Mouse (Mus musculus): ENCODE measurements around the gene Rab13. TPM values are rescaled to one million over a fixed set of nuclear protein-coding genes. Genes with fewer than 3 reads are reported as not detected.

Rab13 gene
- polyA plus RNA-seq, 1 experiment: 2.0 TPM

GRCm38 (mm10) chr3:90268971-90269370 is 55.5 kb downstream of the Rab13 start:
- WGBS: 91% methylated on average over 16 of the region's 16 CpGs
- Histone ChIP-seq H3K36me3 (ENCODE audit: control insufficient read depth, insufficient read depth, low read length) (peaks cover 6% of the 10 kb centered on the region; the same call in 1 of the 2 replicates), H3K27me3 (ENCODE audit: control insufficient read depth, insufficient read depth, low read length) (no peaks in the 10 kb centered on the region), H3K4me3 (ENCODE audit: low read depth, low read length) (no peak overlapping the region), H3K4me1 (ENCODE audit: control insufficient read depth, insufficient read depth, insufficient read length, low read length) (peaks cover 6% of the 10 kb centered on the region; the same call in 1 of the 2 replicates), H3K27ac (ENCODE audit: insufficient read depth, low read depth, low read length) (no peak overlapping the region)
- TF ChIP-seq POLR2A (IDR thresholded peaks at IDR 0.05; ENCODE audit: low read depth, low read length): no peak
- TF ChIP-seq CTCF (IDR thresholded peaks at IDR 0.05; ENCODE audit: extremely low read depth, insufficient read length, insufficient replicate concordance, low read depth, low read length): no peak

GRCm38 (mm10) chr3:90270784-90271183 is 57.3 kb downstream of the Rab13 start:
- H3K27ac ChIP-seq (ENCODE audit: insufficient read depth, low read depth, low read length): no peak overlapping the region
- TF ChIP-seq POLR2A (IDR thresholded peaks at IDR 0.05; ENCODE audit: low read depth, low read length) (no peak), CTCF (IDR thresholded peaks at IDR 0.05; ENCODE audit: extremely low read depth, insufficient read length, insufficient replicate concordance, low read depth, low read length) (no peak)
- no peaks in the 10 kb centered on the region for H3K27me3 ChIP-seq (ENCODE audit: control insufficient read depth, insufficient read depth, low read length)
- WGBS: 96% methylated on average over 8 of the region's 8 CpGs
- peaks cover 6% of the 10 kb centered on the region; the same call in 1 of the 2 replicates for H3K36me3 ChIP-seq (ENCODE audit: control insufficient read depth, insufficient read depth, low read length)
- H3K4me1 ChIP-seq (ENCODE audit: control insufficient read depth, insufficient read depth, insufficient read length, low read length): peaks cover 2% of the 10 kb centered on the region; the same call in 1 of the 2 replicates
- H3K4me3 ChIP-seq (ENCODE audit: low read depth, low read length): no peak overlapping the region

- no peak overlapping the region for H3K27ac ChIP-seq (ENCODE audit: insufficient read depth, low read depth, low read length)
- TF ChIP-seq CTCF (IDR thresholded peaks at IDR 0.05; ENCODE audit: extremely low read depth, insufficient read length, insufficient replicate concordance, low read depth, low read length) (no peak), POLR2A (IDR thresholded peaks at IDR 0.05; ENCODE audit: low read depth, low read length) (no peak)
- WGBS: 76% methylated on average over 9 of the region's 9 CpGs
- H3K27me3 ChIP-seq (ENCODE audit: control insufficient read depth, insufficient read depth, low read length): no peaks in the 10 kb centered on the region
- peaks cover 9% of the 10 kb centered on the region; the same call in 1 of the 2 replicates for H3K36me3 ChIP-seq (ENCODE audit: control insufficient read depth, insufficient read depth, low read length)
- H3K4me3 ChIP-seq (ENCODE audit: low read depth, low read length): no peak overlapping the region
- peaks cover 2% of the 10 kb centered on the region; the same call in 1 of the 2 replicates for H3K4me1 ChIP-seq (ENCODE audit: control insufficient read depth, insufficient read depth, insufficient read length, low read length)
These were observed 58.7 kb downstream of the Rab13 start for GRCm38 (mm10) chr3:90272170-90272569.

- TF ChIP-seq CTCF (IDR thresholded peaks at IDR 0.05; ENCODE audit: extremely low read depth, insufficient read length, insufficient replicate concordance, low read depth, low read length): no peak
- no peak for TF ChIP-seq POLR2A (IDR thresholded peaks at IDR 0.05; ENCODE audit: low read depth, low read length)
- Histone ChIP-seq H3K27ac (ENCODE audit: insufficient read depth, low read depth, low read length) (no peak overlapping the region), H3K4me3 (ENCODE audit: low read depth, low read length) (no peak overlapping the region), H3K27me3 (ENCODE audit: control insufficient read depth, insufficient read depth, low read length) (no peaks in the 10 kb centered on the region), H3K36me3 (ENCODE audit: control insufficient read depth, insufficient read depth, low read length) (peaks cover 9% of the 10 kb centered on the region; the same call in 1 of the 2 replicates), H3K4me1 (ENCODE audit: control insufficient read depth, insufficient read depth, insufficient read length, low read length) (no peaks in the 10 kb centered on the region)
- 96% methylated on average over 22 of the region's 22 CpGs for WGBS
These were observed 60.4 kb downstream of the Rab13 start for GRCm38 (mm10) chr3:90273855-90274254.

- peaks cover 14% of the 10 kb centered on the region; the same call in 1 of the 2 replicates for H3K36me3 ChIP-seq (ENCODE audit: control insufficient read depth, insufficient read depth, low read length)
These were observed 61.8 kb downstream of the Rab13 start for GRCm38 (mm10) chr3:90275286-90275685.

More at GRCm38 (mm10) chr3:90275286-90275685, 61.8 kb downstream of the Rab13 start:
- Histone ChIP-seq H3K4me1 (ENCODE audit: control insufficient read depth, insufficient read depth, insufficient read length, low read length) (no peaks in the 10 kb centered on the region), H3K4me3 (ENCODE audit: low read depth, low read length) (no peak overlapping the region), H3K27me3 (ENCODE audit: control insufficient read depth, insufficient read depth, low read length) (no peaks in the 10 kb centered on the region), H3K27ac (ENCODE audit: insufficient read depth, low read depth, low read length) (no peak overlapping the region)
- 94% methylated on average over 11 of the region's 11 CpGs for WGBS
- TF ChIP-seq CTCF (IDR thresholded peaks at IDR 0.05; ENCODE audit: extremely low read depth, insufficient read length, insufficient replicate concordance, low read depth, low read length) (no peak), POLR2A (IDR thresholded peaks at IDR 0.05; ENCODE audit: low read depth, low read length) (no peak)

Other genes starting within 250 kb of the Rab13 start
- gene Hax1, start 214.9 kb upstream of the Rab13 start, polyA plus RNA-seq (2012; rRNA removed): 11.6 and 22.1 TPM in 2 replicates
- gene 4933434E20Rik, start 162.1 kb upstream of the Rab13 start, polyA plus RNA-seq (2012; rRNA removed): 12.9 and 18.1 TPM in 2 replicates
- 26.4 and 52.2 TPM in 2 replicates for gene Ubap2l, start 161.1 kb upstream of the Rab13 start, polyA plus RNA-seq (2012; rRNA removed)
- 45.4 and 101 TPM in 2 replicates for gene Tpm3, start 141.0 kb upstream of the Rab13 start, polyA plus RNA-seq (2012; rRNA removed)
- gene Nup210l, start 109.6 kb upstream of the Rab13 start, polyA plus RNA-seq (2012; rRNA removed): 0.10 and 0.15 TPM in 2 replicates
- 581 and 835 TPM in 2 replicates for gene Rps27, start within 50 bp of the Rab13 start, polyA plus RNA-seq (2012; rRNA removed)
- gene Jtb, start 17.9 kb downstream of the Rab13 start, polyA plus RNA-seq (2012; rRNA removed): 70.7 and 84.2 TPM in 2 replicates
- gene Creb3l4, start 29.8 kb downstream of the Rab13 start, polyA plus RNA-seq (2012; rRNA removed): 6.6 and 7.0 TPM in 2 replicates
- gene Slc39a1, start 34.5 kb downstream of the Rab13 start, polyA plus RNA-seq (2012; rRNA removed): 46.2 and 72.7 TPM in 2 replicates
- 31.4 and 57.0 TPM in 2 replicates for gene Crtc2, start 40.5 kb downstream of the Rab13 start, polyA plus RNA-seq (2012; rRNA removed)
- gene Dennd4b, start 51.5 kb downstream of the Rab13 start, polyA plus RNA-seq (2012; rRNA removed): 10.7 and 14.1 TPM in 2 replicates
- 9.0 and 15.1 TPM in 2 replicates for gene Gatad2b, start 79.5 kb downstream of the Rab13 start, polyA plus RNA-seq (2012; rRNA removed)
- 3.7 and 5.9 TPM in 2 replicates for gene Slc27a3, start 176.2 kb downstream of the Rab13 start, polyA plus RNA-seq (2012; rRNA removed)
- gene Ints3, start 219.9 kb downstream of the Rab13 start, polyA plus RNA-seq (2012; rRNA removed): 13.6 and 22.4 TPM in 2 replicates

Measured in small intestine, adult 2 months (tissue).